ENCODE assay signal across 26 mouse cellular contexts in the genomic region with DNA sequence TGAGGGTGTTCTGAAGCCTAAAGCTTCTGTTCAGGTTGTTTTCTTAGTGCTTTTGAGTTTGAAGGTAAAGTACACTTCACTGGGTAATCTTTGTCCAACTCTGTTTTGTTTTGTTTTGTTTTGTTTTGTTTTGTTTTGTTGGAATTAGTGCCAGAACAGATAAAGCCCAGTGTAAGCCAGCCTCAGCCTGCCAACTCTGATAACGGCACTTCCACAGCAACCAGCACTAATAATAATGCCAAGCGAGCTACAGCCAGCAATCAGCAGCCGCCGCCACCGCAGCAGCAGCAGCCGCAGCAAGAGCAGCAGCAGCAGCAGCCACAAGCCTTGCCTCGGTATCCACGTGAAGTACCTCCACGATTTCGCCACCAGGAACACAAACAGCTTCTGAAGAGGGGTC. TPM values are rescaled to one million over a fixed set of nuclear protein-coding genes. Genes with fewer than 3 reads are reported as not detected.
DNase-seq lines count a peak whose midpoint lies in the region; ATAC-seq and TF ChIP-seq lines count a peak whose summit lies in the region.
"Had no signal": no experiment of that assay in that cellular context is flagged by ENCODE, and none has a peak within 500 bp of the region (broad histone marks: within the 10 kb centered on the region; RNA-seq: fewer than 3 reads in every experiment).

No protein-coding gene starts in this region.

- H3K9me3 ChIP-seq in heart, embryonic 10.5 days, result no peaks in the 10 kb centered on the region
- H3K9me3 ChIP-seq in heart, postnatal 0 days (replicated peaks; ENCODE audit: control insufficient read depth, low read length), result no peaks in the 10 kb centered on the region
- H3K9me3 ChIP-seq: embryonic facial prominence, embryonic 15.5 days; limb, embryonic 13.5 days; liver, embryonic 15.5 days; midbrain, embryonic 12.5 days; neural tube, embryonic 15.5 days had no signal

- peak; percentile 79 for ATAC-seq in heart, postnatal 0 days (ENCODE audit: insufficient read depth, low read depth)
- ATAC-seq in megakaryocyte-erythroid progenitor cell, adult 5-6 weeks (replicated peaks; ENCODE audit: low FRiP score, low TSS enrichment, poor library complexity, severe bottlenecking), result peak; percentile 99
- ATAC-seq: activated CD4-positive, CD25-positive, alpha-beta regulatory T cell, adult 4 months; forebrain, embryonic 14.5 days; inflammation-experienced regulatory T-cells, adult 6 months; lung, postnatal 0 days had no signal

- H3K4me3 ChIP-seq in heart, embryonic 10.5 days, result no peak overlapping the region
- no peak overlapping the region for H3K4me3 ChIP-seq in heart, postnatal 0 days (ENCODE audit: low read depth, low read length)
- H3K4me3 ChIP-seq: embryonic facial prominence, embryonic 15.5 days; limb, embryonic 13.5 days; liver, embryonic 15.5 days; midbrain, embryonic 12.5 days; neural tube, embryonic 15.5 days had no signal

- 79% methylated on average over 10 of the region's 10 CpGs for WGBS in heart, embryonic 10.5 days
- 23% methylated on average over 10 of the region's 10 CpGs for WGBS in heart, postnatal 0 days

- peaks cover 58% of the 10 kb centered on the region for H3K36me3 ChIP-seq in heart, embryonic 10.5 days
- H3K36me3 ChIP-seq in heart, postnatal 0 days (replicated peaks; ENCODE audit: control insufficient read depth, insufficient read depth, low read length), result peaks cover 50% of the 10 kb centered on the region

- no peak for TF ChIP-seq EP300 in heart, postnatal 0 days (IDR thresholded peaks at IDR 0.05; ENCODE audit: low read depth)

- TF ChIP-seq CTCF in heart, postnatal 0 days (IDR thresholded peaks at IDR 0.05; ENCODE audit: low read depth), result no peak

- DNase-seq in heart, adult 11 months, result peak; percentile 94
- no peak for DNase-seq in heart, embryonic 10.5 days (ENCODE audit: low spot score)
- peak; percentile 39 for DNase-seq in ovary, adult 18-20 months (ENCODE audit: low spot score)
- DNase-seq in ovary, postnatal 14 days (ENCODE audit: low spot score), result no peak
- DNase-seq in heart, postnatal 0 days (ENCODE audit: low spot score), result peak; percentile 55
- DNase-seq in left cerebral cortex, postnatal 36 days (ENCODE audit: low spot score in 2 of 2), result no peak
- no peak for DNase-seq in adrenal gland, adult 8-10 months
- DNase-seq: adrenal gland, postnatal 10 days; cerebellum, adult 9-10 months; gastrocnemius, postnatal 10 days; kidney, adult 18-20 months; retina, postnatal 1 day; right cerebral cortex, postnatal 25 days; spleen, adult 18-20 months had no signal

- intact Hi-C loops in left cerebral cortex, postnatal 36 days (cut with DNase I), result no loop called here

- no peak overlapping the region for H3K27ac ChIP-seq in heart, embryonic 10.5 days
- H3K27ac ChIP-seq in heart, postnatal 0 days (ENCODE audit: low read depth), result 0 out of 2 replicates have a peak overlapping the region, but pooled peaks have one; percentile 2
- H3K27ac ChIP-seq: embryonic facial prominence, embryonic 15.5 days; hindbrain, embryonic 14.5 days; kidney, postnatal 0 days; limb, embryonic 13.5 days; liver, embryonic 15.5 days; midbrain, embryonic 12.5 days; neural tube, embryonic 15.5 days had no signal

- H3K27me3 ChIP-seq in heart, embryonic 10.5 days (ENCODE audit: insufficient read depth, poor library complexity, severe bottlenecking), result no peaks in the 10 kb centered on the region
- H3K27me3 ChIP-seq in heart, postnatal 0 days (ENCODE audit: control insufficient read depth, insufficient read depth, low read length), result no peaks in the 10 kb centered on the region
- H3K27me3 ChIP-seq: embryonic facial prominence, embryonic 15.5 days; limb, embryonic 13.5 days; liver, embryonic 15.5 days; midbrain, embryonic 12.5 days; neural tube, embryonic 15.5 days had no signal

- peak overlapping the region; percentile 3; the same call in 1 of the 2 replicates for H3K4me2 ChIP-seq in heart, postnatal 0 days (ENCODE audit: low read depth, low read length)
- H3K4me2 ChIP-seq: embryonic facial prominence, embryonic 15.5 days; hindbrain, embryonic 14.5 days; limb, embryonic 13.5 days; liver, embryonic 15.5 days; midbrain, embryonic 12.5 days; neural tube, embryonic 15.5 days had no signal

- H3K9ac ChIP-seq in heart, postnatal 0 days (replicated peaks; ENCODE audit: low read depth, low read length), result no peak overlapping the region
- H3K9ac ChIP-seq: embryonic facial prominence, embryonic 15.5 days; hindbrain, embryonic 14.5 days; limb, embryonic 13.5 days; liver, embryonic 15.5 days; midbrain, embryonic 12.5 days; neural tube, embryonic 15.5 days had no signal

- no peaks in the 10 kb centered on the region for H3K4me1 ChIP-seq in heart, embryonic 10.5 days
- H3K4me1 ChIP-seq in heart, postnatal 0 days (ENCODE audit: control insufficient read depth, insufficient read depth), result peaks cover 10% of the 10 kb centered on the region; the same call in 1 of the 2 replicates
- H3K4me1 ChIP-seq: embryonic facial prominence, embryonic 15.5 days; limb, embryonic 13.5 days; liver, embryonic 15.5 days; midbrain, embryonic 12.5 days; neural tube, embryonic 15.5 days had no signal

RNA-seq across cellular contexts. Expression of gene Tnrc6a, which starts 38.7 kb away (rescaled TPM):
- 39.9 and 51.2 TPM in 2 replicates for polyA plus RNA-seq in heart, embryonic 10.5 days (2016; fragmentation: Nextera tagmentation; extraction: Ambion mirVana)
- total RNA-seq in heart, postnatal 0 days (2014; rRNA removed; ENCODE audit: low replicate concordance), result 31.8 and 41.4 TPM in 2 replicates
- polyA plus RNA-seq in heart, postnatal 0 days (2015; fragmentation: Nextera tagmentation; extraction: Ambion mirVana), result 33.6 and 36.9 TPM in 2 replicates
- total RNA-seq in megakaryocyte-erythroid progenitor cell, adult 5-6 weeks (2014; fragmentation: Nextera tagmentation), result 37.3 and 71.3 TPM in 2 replicates
- total RNA-seq in megakaryocyte-erythroid progenitor cell, adult 5-6 weeks (2017), result 49.4 and 59.2 TPM in 2 replicates
- 10 to 100 TPM; 43.5 to 59.0 TPM for total RNA-seq in left cerebral cortex, postnatal 36 days (2021)
- 100 to 1,000 TPM in 1 of 4 experiments, 10 to 100 TPM in 3; 43.4 to 113 (median 59.0) TPM for total RNA-seq in adrenal gland, adult 8-10 months (2022)

RNA-seq across cellular contexts. Expression of gene Slc5a11, which starts 52.2 kb away (rescaled TPM):
- 0.28 and 0.50 TPM in 2 replicates for polyA plus RNA-seq in heart, embryonic 10.5 days (2016; fragmentation: Nextera tagmentation; extraction: Ambion mirVana)
- not detected in 2 replicates for total RNA-seq in heart, postnatal 0 days (2014; rRNA removed; ENCODE audit: low replicate concordance)
- polyA plus RNA-seq in heart, postnatal 0 days (2015; fragmentation: Nextera tagmentation; extraction: Ambion mirVana), result 0.10 TPM in 2 replicates
- not detected in 2 replicates for total RNA-seq in megakaryocyte-erythroid progenitor cell, adult 5-6 weeks (2014; fragmentation: Nextera tagmentation)
- not detected in 2 replicates for total RNA-seq in megakaryocyte-erythroid progenitor cell, adult 5-6 weeks (2017)
- 1 to 10 TPM in 1 of 2 experiments, under 1 TPM in 1; 0.82 to 1.1 TPM for total RNA-seq in left cerebral cortex, postnatal 36 days (2021)
- under 1 TPM in 1 of 4 experiments, not detected in 3; 0.13 TPM for total RNA-seq in adrenal gland, adult 8-10 months (2022)
- total RNA-seq: adrenal gland, postnatal 10 days; gastrocnemius, postnatal 10 days had no signal
- polyA plus RNA-seq: hindbrain, embryonic 14.5 days; lung, postnatal 0 days had no signal

Comparison
In these comparisons a context has a peak if more than half of its experiments do, and no peak if none do; other contexts are left out.
1. DNase-seq: peak in heart, adult 11 months (single experiment), ovary, adult 18-20 months (single experiment) and heart, postnatal 0 days (single experiment); none in heart, embryonic 10.5 days (single experiment), ovary, postnatal 14 days (single experiment), left cerebral cortex, postnatal 36 days (0 of 2) and adrenal gland, adult 8-10 months (single experiment).